8 mouse cellular contexts compared by ENCODE assay signal in genomic region chr3:56751926-56752325, GRCm38 (mm10).
"Had no signal": no experiment of that assay in that cellular context is flagged by ENCODE, and none has a peak within 500 bp of the region (broad histone marks: within the 10 kb centered on the region; RNA-seq: fewer than 3 reads in every experiment).

No protein-coding gene starts in this region.

- DNase-seq: liver, postnatal 0 days; lung, adult 2 months; lung, postnatal 14 days; lung, postnatal 36 days; right cerebral cortex, postnatal 14 days; thymus, adult 18-20 months; thymus, postnatal 25 days; thymus, postnatal 4 days had no signal
